Mouse (Mus musculus): ENCODE measurements around the gene Tmprss6. TPM values are rescaled to one million over a fixed set of nuclear protein-coding genes. Genes with fewer than 3 reads are reported as not detected.

Tmprss6 gene
- polyA plus RNA-seq, 1 experiment from 2014 or later = 0.19 TPM

GRCm38 (mm10) chr15:78482518-78482917, 14.1 kb upstream of the Tmprss6 start:
- H3K27me3 ChIP-seq (replicated peaks) = peaks cover 20% of the 10 kb centered on the region
- no peaks in the 10 kb centered on the region for H3K36me3 ChIP-seq
- H3K4me1 ChIP-seq (replicated peaks) = 0 out of 2 replicates have a peak, but pooled peaks cover 7% of the 10 kb centered on the region
- no peak overlapping the region for H3K27ac ChIP-seq (ENCODE audit: poor library complexity, severe bottlenecking)
- no peak overlapping the region for H3K4me3 ChIP-seq
- WGBS = 74% methylated on average over 3 of the region's 3 CpGs
- no peak overlapping the region for H3K9ac ChIP-seq
- H3K9me3 ChIP-seq (replicated peaks) = no peaks in the 10 kb centered on the region
- H3K4me2 ChIP-seq = no peak overlapping the region
- ATAC-seq (ENCODE audit: insufficient number of reproducible peaks, low FRiP score) = no peak

DNA sequence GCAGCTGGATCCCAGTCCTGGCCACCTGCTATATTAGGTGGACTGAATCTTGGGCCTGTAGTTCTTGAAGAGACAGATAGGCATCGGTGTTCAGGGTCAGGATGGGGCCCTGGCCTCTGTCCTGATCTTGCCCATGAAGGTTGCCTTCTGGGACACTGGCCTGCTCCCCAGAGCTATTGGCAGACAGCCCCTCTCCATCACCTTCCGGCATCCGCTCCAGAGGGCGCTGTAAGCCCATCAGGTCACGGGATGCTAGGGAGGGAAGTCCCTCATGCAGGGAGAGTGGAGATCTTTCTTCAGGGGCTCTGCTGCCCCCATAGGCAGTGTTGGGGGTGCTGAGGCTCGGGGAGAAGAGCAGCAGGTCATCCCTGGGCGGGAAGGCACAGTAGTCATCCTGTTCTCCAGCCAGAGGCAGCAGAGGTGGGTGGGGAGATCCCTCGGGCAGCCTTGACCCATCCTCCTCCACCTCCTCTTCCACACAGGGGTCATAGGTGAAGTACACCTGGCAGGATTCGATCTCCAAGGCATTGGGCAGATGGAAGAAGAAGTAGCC, 13.1 kb upstream of the Tmprss6 start:
- no peaks in the 10 kb centered on the region for H3K9me3 ChIP-seq (replicated peaks)
- no peak overlapping the region for H3K9ac ChIP-seq
- no peak overlapping the region for H3K4me3 ChIP-seq
- 51% methylated on average over 9 of the region's 9 CpGs for WGBS
- H3K36me3 ChIP-seq = no peaks in the 10 kb centered on the region
- H3K4me2 ChIP-seq = no peak overlapping the region
- H3K4me1 ChIP-seq (replicated peaks) = 0 out of 2 replicates have a peak, but pooled peaks cover 7% of the 10 kb centered on the region
- peaks cover 15% of the 10 kb centered on the region for H3K27me3 ChIP-seq (replicated peaks)
- no peak for ATAC-seq (ENCODE audit: insufficient number of reproducible peaks, low FRiP score)
- no peak overlapping the region for H3K27ac ChIP-seq (ENCODE audit: poor library complexity, severe bottlenecking)

DNA sequence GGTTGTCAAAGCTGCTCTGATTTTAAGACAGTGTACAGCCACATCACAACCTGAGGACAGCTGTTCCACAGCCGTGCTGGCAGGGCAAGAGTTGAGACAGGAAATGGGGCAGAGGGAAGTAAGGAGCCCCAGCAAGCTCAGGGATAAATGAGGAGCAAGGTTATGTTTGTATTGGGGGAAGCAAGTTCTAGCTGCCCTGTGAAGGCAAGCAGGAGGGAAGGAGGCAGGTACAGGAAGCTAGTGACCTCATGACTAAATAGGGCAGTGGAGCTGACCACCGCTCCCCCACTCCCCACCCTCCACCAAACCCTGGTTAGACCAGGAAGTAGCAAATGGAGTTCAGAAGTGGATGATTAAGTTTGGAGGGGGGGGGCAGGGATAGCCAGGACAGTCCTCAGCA, 12.6 kb upstream of the Tmprss6 start:
- Histone ChIP-seq H3K27ac (ENCODE audit: poor library complexity, severe bottlenecking) (no peak overlapping the region), H3K4me3 (no peak overlapping the region), H3K4me2 (no peak overlapping the region), H3K27me3 (replicated peaks) (peaks cover 9% of the 10 kb centered on the region), H3K9ac (no peak overlapping the region), H3K36me3 (no peaks in the 10 kb centered on the region), H3K9me3 (replicated peaks) (no peaks in the 10 kb centered on the region), H3K4me1 (replicated peaks) (peaks cover 9% of the 10 kb centered on the region; the same call in 1 of the 2 replicates)
- ATAC-seq (ENCODE audit: insufficient number of reproducible peaks, low FRiP score) = peak; percentile 17; the same call in 1 of the 2 replicates
- WGBS = 36% methylated on average over 2 of the region's 2 CpGs

GRCm38 (mm10) chr15:78480111-78480510, 11.7 kb upstream of the Tmprss6 start:
- Histone ChIP-seq H3K27ac (ENCODE audit: poor library complexity, severe bottlenecking) (no peak overlapping the region), H3K4me1 (replicated peaks) (peaks cover 18% of the 10 kb centered on the region), H3K9ac (no peak overlapping the region), H3K9me3 (replicated peaks) (no peaks in the 10 kb centered on the region), H3K4me3 (no peak overlapping the region), H3K27me3 (replicated peaks) (peaks cover 2% of the 10 kb centered on the region), H3K36me3 (no peaks in the 10 kb centered on the region), H3K4me2 (no peak overlapping the region)
- WGBS = 69% methylated on average over 7 of the region's 7 CpGs
- no peak for ATAC-seq (ENCODE audit: insufficient number of reproducible peaks, low FRiP score)

- no peak for ATAC-seq (ENCODE audit: insufficient number of reproducible peaks, low FRiP score)
- WGBS = 69% methylated on average over 5 of the region's 5 CpGs
Measured at GRCm38 (mm10) chr15:78479470-78479869, 11.0 kb upstream of the Tmprss6 start.

GRCm38 (mm10) chr15:78478073-78478472, 9.6 kb upstream of the Tmprss6 start:
- Histone ChIP-seq H3K4me1 (replicated peaks) (peaks cover 19% of the 10 kb centered on the region), H3K4me3 (no peak overlapping the region), H3K36me3 (no peaks in the 10 kb centered on the region), H3K27ac (ENCODE audit: poor library complexity, severe bottlenecking) (no peak overlapping the region), H3K9me3 (replicated peaks) (no peaks in the 10 kb centered on the region), H3K4me2 (no peak overlapping the region), H3K9ac (no peak overlapping the region), H3K27me3 (replicated peaks) (0 out of 2 replicates have a peak, but pooled peaks cover 5% of the 10 kb centered on the region)
- no peak for ATAC-seq (ENCODE audit: insufficient number of reproducible peaks, low FRiP score)
- WGBS = 87% methylated on average over 4 of the region's 4 CpGs

More at GRCm38 (mm10) chr15:78479470-78479869, 11.0 kb upstream of the Tmprss6 start:
- Histone ChIP-seq H3K4me3 (no peak overlapping the region), H3K4me2 (no peak overlapping the region), H3K27me3 (replicated peaks) (peaks cover 5% of the 10 kb centered on the region; the same call in 1 of the 2 replicates), H3K36me3 (no peaks in the 10 kb centered on the region), H3K4me1 (replicated peaks) (peaks cover 19% of the 10 kb centered on the region), H3K27ac (ENCODE audit: poor library complexity, severe bottlenecking) (no peak overlapping the region), H3K9ac (no peak overlapping the region), H3K9me3 (replicated peaks) (no peaks in the 10 kb centered on the region)

DNA sequence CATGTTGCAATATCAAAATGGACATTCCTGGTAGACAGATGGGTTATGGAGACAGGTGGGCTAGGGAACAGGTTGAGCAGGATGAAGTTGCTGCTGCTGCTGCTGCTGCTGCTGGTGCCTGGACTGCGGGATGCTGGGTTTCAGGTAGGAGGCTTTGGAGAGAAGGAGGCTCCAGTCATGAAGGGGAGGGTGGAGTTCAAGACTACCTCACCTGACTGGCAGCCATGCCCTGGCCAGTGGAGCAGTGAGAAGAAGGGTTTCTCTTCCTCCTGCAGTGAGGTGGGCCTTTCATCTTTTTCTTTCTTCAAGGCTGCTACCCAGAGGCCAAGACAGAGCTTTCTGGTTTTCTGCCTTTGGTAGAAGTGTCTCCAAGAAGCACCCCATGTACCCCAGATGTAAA, 8.4 kb upstream of the Tmprss6 start:
- Histone ChIP-seq H3K4me3 (no peak overlapping the region), H3K27me3 (replicated peaks) (0 out of 2 replicates have a peak, but pooled peaks cover 5% of the 10 kb centered on the region), H3K36me3 (no peaks in the 10 kb centered on the region), H3K4me2 (no peak overlapping the region), H3K9me3 (replicated peaks) (no peaks in the 10 kb centered on the region), H3K9ac (no peak overlapping the region), H3K4me1 (replicated peaks) (peaks cover 25% of the 10 kb centered on the region), H3K27ac (ENCODE audit: poor library complexity, severe bottlenecking) (no peak overlapping the region)
- WGBS = 89% methylated on average over 1 of the region's 1 CpGs
- no peak for ATAC-seq (ENCODE audit: insufficient number of reproducible peaks, low FRiP score)

- Histone ChIP-seq H3K36me3 (no peaks in the 10 kb centered on the region), H3K4me2 (no peak overlapping the region), H3K9ac (0 out of 2 replicates have a peak overlapping the region, but pooled peaks have one; percentile 20), H3K27ac (ENCODE audit: poor library complexity, severe bottlenecking) (no peak overlapping the region), H3K4me3 (no peak overlapping the region), H3K9me3 (replicated peaks) (no peaks in the 10 kb centered on the region), H3K27me3 (replicated peaks) (0 out of 2 replicates have a peak, but pooled peaks cover 5% of the 10 kb centered on the region), H3K4me1 (replicated peaks) (peaks cover 31% of the 10 kb centered on the region)
- ATAC-seq (ENCODE audit: insufficient number of reproducible peaks, low FRiP score) = peak; percentile 23; the same call in 1 of the 2 replicates
- WGBS = 43% methylated on average over 3 of the region's 3 CpGs
Measured at GRCm38 (mm10) chr15:78475604-78476031, 7.2 kb upstream of the Tmprss6 start.

DNA sequence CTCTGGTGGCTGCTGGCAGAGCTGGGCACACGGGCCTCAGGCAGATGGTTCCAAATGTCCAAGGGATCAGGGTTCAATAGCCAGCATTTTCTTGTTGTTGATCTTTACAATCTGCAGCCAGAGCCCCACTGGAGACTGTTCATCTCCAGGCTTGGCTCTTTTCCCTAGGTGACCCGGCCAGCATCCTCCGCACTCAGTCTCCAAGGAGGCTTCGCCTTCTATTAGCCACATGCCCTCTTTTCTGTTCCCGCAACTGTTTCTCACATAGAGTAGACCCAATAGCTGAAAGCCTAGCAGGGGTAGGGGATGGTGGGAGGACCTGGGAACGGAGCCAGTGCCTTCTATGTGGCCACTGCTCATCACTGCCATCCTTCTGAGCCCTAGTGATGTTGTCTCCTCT, 5.0 kb upstream of the Tmprss6 start:
- no peak for ATAC-seq (ENCODE audit: insufficient number of reproducible peaks, low FRiP score)
- 80% methylated on average over 6 of the region's 6 CpGs for WGBS
- 0 out of 2 replicates have a peak, but pooled peaks cover 5% of the 10 kb centered on the region for H3K27me3 ChIP-seq (replicated peaks)

GRCm38 (mm10) chr15:78471902-78472301, 3.5 kb upstream of the Tmprss6 start:
- no peaks in the 10 kb centered on the region for H3K9me3 ChIP-seq (replicated peaks)
- H3K9ac ChIP-seq = no peak overlapping the region
- ATAC-seq (ENCODE audit: insufficient number of reproducible peaks, low FRiP score) = no peak
- no peak overlapping the region for H3K27ac ChIP-seq (ENCODE audit: poor library complexity, severe bottlenecking)
- H3K4me3 ChIP-seq = no peak overlapping the region
- H3K4me1 ChIP-seq (replicated peaks) = peaks cover 34% of the 10 kb centered on the region
- H3K4me2 ChIP-seq = no peak overlapping the region
- H3K27me3 ChIP-seq (replicated peaks) = 0 out of 2 replicates have a peak, but pooled peaks cover 5% of the 10 kb centered on the region
- 32% methylated on average over 7 of the region's 7 CpGs for WGBS
- no peaks in the 10 kb centered on the region for H3K36me3 ChIP-seq

More for the DNA sequence above, 5.0 kb upstream of the Tmprss6 start:
- Histone ChIP-seq H3K9ac (no peak overlapping the region), H3K36me3 (no peaks in the 10 kb centered on the region), H3K9me3 (replicated peaks) (no peaks in the 10 kb centered on the region), H3K4me2 (no peak overlapping the region), H3K4me3 (no peak overlapping the region), H3K4me1 (replicated peaks) (peaks cover 34% of the 10 kb centered on the region), H3K27ac (ENCODE audit: poor library complexity, severe bottlenecking) (no peak overlapping the region)

DNA sequence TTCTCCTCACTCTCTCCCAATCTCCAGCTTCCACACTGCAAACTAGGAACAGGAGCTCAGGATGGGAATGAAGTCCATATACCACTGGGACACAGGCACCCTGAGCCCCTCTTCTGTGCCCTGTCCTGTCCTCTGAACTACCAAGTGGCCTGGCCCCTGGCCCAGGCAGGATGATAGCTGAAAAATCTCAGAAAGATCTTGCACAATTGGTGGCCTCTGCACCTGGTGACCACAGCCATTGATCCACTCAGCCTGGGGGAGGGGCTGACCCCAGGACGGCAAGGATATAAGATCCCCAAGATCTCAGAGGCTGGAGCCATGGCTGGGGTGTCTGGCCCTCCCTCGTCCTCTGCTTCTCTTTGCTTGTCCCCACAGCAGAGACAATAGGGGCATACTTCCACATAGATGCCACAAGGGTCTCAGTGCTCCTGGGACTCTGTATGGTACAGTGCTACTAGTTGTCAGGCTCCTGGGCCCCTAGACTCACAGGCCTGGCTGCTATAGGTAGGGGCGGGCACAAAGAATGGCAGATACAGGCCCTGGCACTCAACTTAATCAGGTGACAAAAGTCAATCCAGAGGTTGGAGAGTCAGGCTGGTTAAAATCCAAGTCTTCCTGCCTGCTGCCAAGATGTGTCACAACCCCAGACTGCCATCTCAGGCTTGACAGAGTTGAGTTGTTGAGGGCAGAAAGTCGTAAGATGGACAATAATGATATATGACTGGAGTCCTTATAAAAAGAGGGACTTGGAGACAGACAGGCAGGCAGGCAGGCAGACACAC, 2.3 kb upstream of the Tmprss6 start:
- Histone ChIP-seq H3K27me3 (replicated peaks) (peaks cover 5% of the 10 kb centered on the region; the same call in 1 of the 2 replicates), H3K4me2 (no peak overlapping the region), H3K9ac (no peak overlapping the region), H3K4me1 (replicated peaks) (peaks cover 29% of the 10 kb centered on the region), H3K27ac (ENCODE audit: poor library complexity, severe bottlenecking) (no peak overlapping the region), H3K9me3 (replicated peaks) (no peaks in the 10 kb centered on the region), H3K4me3 (no peak overlapping the region), H3K36me3 (no peaks in the 10 kb centered on the region)
- no peak for ATAC-seq (ENCODE audit: insufficient number of reproducible peaks, low FRiP score)
- 66% methylated on average over 4 of the region's 4 CpGs for WGBS
